Mouse (Mus musculus) MEL (cell line): ENCODE data around the gene Fam83g.

Experiments used
- CHD1 ChIP-seq: IDR thresholded peaks from 2 replicates; pipeline ENCODE4 v1.6.1; 2012; ENCODE audit warnings: low read depth, mild to moderate bottlenecking, inconsistent platforms, low read length, improper control_type of control experiment
- CTCF ChIP-seq, 3 experiments: IDR thresholded peaks in 2 of 3; conservative IDR thresholded peaks in 1 of 3; 2 replicates each; pipeline ENCODE4 v1.5.1; 2011 to 2012; ENCODE audit warnings: low read length in 3 of 3, low read depth in 2 of 3, mild to moderate bottlenecking in 2 of 3, improper control_type of control experiment in 1 of 3, inconsistent platforms in 1 of 3, mixed read lengths in 1 of 3, moderate library complexity in 1 of 3; ENCODE audit not compliant: control insufficient read depth in 1 of 3, insufficient read depth in 1 of 3, poor library complexity in 1 of 3, severe bottlenecking in 1 of 3
- ELF1 ChIP-seq: IDR thresholded peaks from 2 replicates; pipeline ENCODE4 v1.6.1; 2014; ENCODE audit warnings: low read depth, mild to moderate bottlenecking, inconsistent platforms, low read length, improper control_type of control experiment, moderate library complexity
- HCFC1 ChIP-seq: IDR thresholded peaks from 2 replicates; pipeline ENCODE4 v1.6.1; 2012; ENCODE audit warnings: low read depth, mild to moderate bottlenecking, inconsistent platforms, low read length, improper control_type of control experiment, moderate library complexity
- MEF2A ChIP-seq: IDR thresholded peaks from 2 replicates; pipeline ENCODE4 v1.6.1; 2014; ENCODE audit warnings: low read depth, mild to moderate bottlenecking, inconsistent platforms, low read length, improper control_type of control experiment; ENCODE audit not compliant: poor library complexity, insufficient replicate concordance, severe bottlenecking; ENCODE audit errors: extremely low read depth
- POLR2AphosphoS2 ChIP-seq: IDR thresholded peaks from 2 replicates; pipeline ENCODE4 v1.6.1; 2011; ENCODE audit warnings: low read length, improper control_type of control experiment

GRCm38 (mm10) chr11:61676216-61676854, 7.6 kb upstream of the Fam83g start:
- TF ChIP-seq HCFC1 (no peak), CTCF (IDR thresholded peaks at IDR 0.05 in 2 of 3, conservative IDR thresholded peaks at IDR 0.05 in 1 of 3; ENCODE audit: control insufficient read depth in 1 of 3, insufficient read depth in 1 of 3, low read depth in 2 of 3, low read length in 3 of 3, poor library complexity in 1 of 3, severe bottlenecking in 1 of 3) (no peak), MEF2A (no peak), CHD1 (no peak), ELF1 (no peak), POLR2AphosphoS2 (no peak)
